Mouse (Mus musculus) hindbrain, postnatal 0 days (tissue): ENCODE results near the gene Gm340. TPM values are rescaled to one million over a fixed set of nuclear protein-coding genes. Genes with fewer than 3 reads are reported as not detected.

Experiments used
- ATAC-seq: fragments of 200-750 bp; cut with Nextera tagmentation; 2 replicates; pipeline ENCODE4 v1.8.0; 2017; ENCODE audit warnings: mild to moderate bottlenecking, moderate TSS enrichment, moderate library complexity
- DNase-seq: peaks from one replicate; pipeline ENCODE4 v3.0.0-alpha.2; 2015; ENCODE audit warnings: low spot score
- H3K27ac ChIP-seq: fragments of 300-500 bp; sonication (generic); 2 replicates; pipeline ENCODE4 v1.5.1; 2014; ENCODE audit warnings: mild to moderate bottlenecking
- H3K27me3 ChIP-seq: fragments of 300-500 bp; sonication (generic); 2 replicates; pipeline ENCODE4 v1.6.1; 2014; ENCODE audit warnings: low read length, mixed read lengths; ENCODE audit not compliant: insufficient read depth
- H3K36me3 ChIP-seq: fragments of 300-500 bp; sonication (generic); 2 replicates; pipeline ENCODE4 v1.6.1; 2014; ENCODE audit warnings: low read length, mixed read lengths; ENCODE audit not compliant: insufficient read depth
- H3K4me1 ChIP-seq: fragments of 300-500 bp; sonication (generic); 2 replicates; pipeline ENCODE4 v1.6.1; 2014; ENCODE audit warnings: antibody characterized with exemption, low read length, mixed read lengths; ENCODE audit not compliant: insufficient read depth
- H3K4me2 ChIP-seq: fragments of 300-500 bp; sonication (generic); 2 replicates; pipeline ENCODE4 v1.6.1; 2014; ENCODE audit warnings: low read depth, mild to moderate bottlenecking, low read length, moderate library complexity, mixed read lengths
- H3K4me3 ChIP-seq: fragments of 300-500 bp; sonication (generic); 2 replicates; pipeline ENCODE4 v1.5.1; 2014; ENCODE audit warnings: low read length
- H3K9ac ChIP-seq: fragments of 300-500 bp; sonication (generic); replicated peaks from 2 replicates; pipeline ENCODE4 v1.6.1; 2014; ENCODE audit warnings: mild to moderate bottlenecking, low read length, moderate library complexity, mixed read lengths
- H3K9me3 ChIP-seq: fragments of 300-500 bp; sonication (generic); 2 replicates; pipeline ENCODE4 v1.6.1; 2016; ENCODE audit warnings: low read length, mixed read lengths
- CTCF ChIP-seq: IDR thresholded peaks from 2 replicates; pipeline ENCODE4 v1.5.1; 2016; ENCODE audit warnings: antibody characterized with exemption, control low read depth, low read depth
- WGBS: fragments of 180-500 bp; shearing (Covaris S2); extraction: QIAGEN DNeasy Blood & Tissue Kit; methylation state at CpG from one replicate; pipeline ENCODE4 v1.1.7; 2014; 5-methylcytosine and 5-hydroxymethylcytosine counted together
- polyA plus RNA-seq: library from polyadenylated mRNA; unstranded; fragments of >200 nt; fragmentation: Nextera tagmentation; extraction: Ambion mirVana; gene quantifications from 2 replicates; pipeline ENCODE4 v1.2.1, GENCODE M21; 2015
- total RNA-seq: library from RNA; depleted of rRNA; stranded (reverse); fragments of >200 nt; gene quantifications from 2 replicates; pipeline ENCODE4 v1.2.3, GENCODE M21; 2014; rRNA removed

Gene Gm340
- 5.7 and 6.4 TPM in 2 replicates for total RNA-seq
- 1.7 TPM in 2 replicates for polyA plus RNA-seq

DNA sequence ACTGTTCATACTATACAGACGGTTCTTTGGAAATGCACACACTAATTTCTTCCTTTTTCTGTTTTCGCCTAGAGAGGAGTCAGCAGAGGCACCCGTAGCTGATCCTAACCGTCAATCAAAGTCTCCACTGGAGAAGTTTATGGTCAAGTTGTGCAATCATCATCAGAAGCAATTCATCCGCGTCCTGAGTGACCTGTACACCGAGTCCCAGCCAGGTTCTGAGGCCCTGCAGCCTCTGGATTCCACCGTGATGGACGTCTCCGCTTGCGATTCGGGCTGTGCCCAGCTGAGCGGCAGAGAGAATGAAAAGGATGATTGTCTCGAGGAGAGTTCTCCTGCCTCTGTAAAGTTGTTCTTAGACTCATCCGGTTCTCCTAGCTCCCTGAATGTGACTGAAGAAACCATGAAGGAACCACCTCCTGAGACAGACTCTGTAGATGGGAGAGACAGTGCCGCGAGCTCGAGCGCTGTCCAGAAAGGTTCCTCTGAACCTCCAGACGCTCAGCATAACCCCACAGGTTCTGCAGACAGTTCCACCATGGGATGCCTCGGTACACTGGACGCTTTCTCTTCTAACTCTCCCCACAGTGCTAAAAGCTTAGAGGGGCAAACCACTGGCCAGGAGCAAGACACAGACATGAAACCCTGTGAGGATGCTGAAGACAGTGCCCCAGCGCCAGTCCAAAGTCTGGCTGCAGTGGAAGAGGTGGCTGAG lies at the start of gene Gm340:
TSS of gene Gm340 (plus strand) at position 665 of the 715 bp plus-strand sequence.
- WGBS, result 94% methylated on average over 23 of the region's 23 CpGs
- Histone ChIP-seq H3K36me3 (peaks cover 40% of the 10 kb centered on the region), H3K27me3 (no peaks in the 10 kb centered on the region), H3K4me3 (no peak within 1 kb of the TSS), H3K9ac (no peak within 1 kb of the TSS), H3K4me2 (no peak within 1 kb of the TSS), H3K27ac (no peak within 1 kb of the TSS), H3K9me3 (no peaks in the 10 kb centered on the region), H3K4me1 (no peaks in the 10 kb centered on the region)
- TF ChIP-seq CTCF, result no peak
- ATAC-seq (no peak), DNase-seq (no peak)

DNA sequence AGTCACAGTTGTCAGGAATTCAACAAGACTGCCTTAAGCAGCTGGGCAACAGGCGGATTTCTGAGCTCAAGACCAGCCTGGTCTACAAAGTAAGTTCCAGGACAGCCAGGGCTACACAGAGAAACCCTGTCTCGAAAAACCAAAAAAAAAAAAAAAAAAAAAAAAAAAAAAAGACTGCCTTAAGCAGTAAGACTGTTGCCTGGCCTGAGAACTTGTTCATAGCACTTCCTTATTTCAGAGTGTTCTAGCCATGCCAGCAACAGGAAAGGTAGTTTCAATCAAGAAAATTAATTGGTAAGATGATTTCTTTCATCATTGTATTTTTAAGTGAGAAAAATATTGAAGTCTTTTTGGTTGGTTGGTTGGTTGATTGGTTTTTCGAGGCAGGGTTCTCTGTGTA lies 48.1 kb upstream of the Gm340 start:
- Histone ChIP-seq H3K27ac (no peak overlapping the region), H3K9ac (no peak overlapping the region), H3K4me3 (no peak overlapping the region), H3K9me3 (no peaks in the 10 kb centered on the region), H3K36me3 (no peaks in the 10 kb centered on the region), H3K27me3 (no peaks in the 10 kb centered on the region), H3K4me1 (no peaks in the 10 kb centered on the region), H3K4me2 (no peak overlapping the region)
- ATAC-seq, result no peak
- no peak for DNase-seq
- 94% methylated on average over 3 of the region's 3 CpGs for WGBS
- no peak for TF ChIP-seq CTCF

DNA sequence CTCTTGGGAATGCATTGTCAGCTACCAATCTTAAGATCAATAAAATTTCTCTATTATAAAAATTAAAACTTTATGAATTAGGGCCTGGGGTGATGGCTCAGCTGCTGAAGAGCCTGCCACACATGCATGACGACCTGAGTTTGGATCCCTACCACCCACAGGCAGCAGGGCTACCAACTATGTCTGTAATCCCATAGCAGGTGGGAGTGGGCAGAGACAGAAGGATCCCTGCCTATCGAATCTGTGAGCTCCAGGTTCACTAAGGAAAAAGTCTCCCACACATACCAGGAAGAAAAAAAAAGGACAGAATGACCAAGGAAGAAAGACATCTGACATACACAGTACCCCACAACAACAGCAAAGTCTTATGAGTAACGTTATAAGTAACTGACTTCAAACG lies 25.2 kb upstream of the Gm340 start:
- Histone ChIP-seq H3K27me3 (no peaks in the 10 kb centered on the region), H3K9me3 (no peaks in the 10 kb centered on the region), H3K4me2 (no peak overlapping the region), H3K9ac (no peak overlapping the region), H3K4me1 (no peaks in the 10 kb centered on the region), H3K36me3 (peaks cover 5% of the 10 kb centered on the region; the same call in 1 of the 2 replicates), H3K27ac (no peak overlapping the region), H3K4me3 (no peak overlapping the region)
- 86% methylated on average over 4 of the region's 4 CpGs for WGBS
- DNase-seq, result no peak
- TF ChIP-seq CTCF, result no peak
- no peak for ATAC-seq

DNA sequence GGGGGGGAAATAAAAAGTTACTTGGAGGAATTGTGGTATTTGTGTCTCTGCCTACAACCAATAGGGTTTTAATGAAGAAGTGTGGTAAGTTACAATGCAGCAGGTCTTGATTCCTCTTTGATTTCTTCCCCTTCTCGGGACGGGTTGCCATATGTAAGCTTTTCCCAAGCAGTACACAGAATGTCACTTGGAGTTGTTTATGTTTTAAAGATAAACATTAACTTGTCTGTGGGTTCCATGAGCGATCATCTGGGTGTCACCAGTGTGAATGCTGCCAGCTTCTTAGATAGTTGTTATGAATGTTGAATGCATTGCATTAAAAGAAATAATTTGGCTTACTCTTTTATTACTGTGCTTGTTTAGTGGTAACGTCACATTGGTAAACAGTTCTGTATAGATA lies 24.7 kb upstream of the Gm340 start:
- H3K9me3 ChIP-seq, result no peaks in the 10 kb centered on the region
- H3K27ac ChIP-seq, result no peak overlapping the region
- DNase-seq, result no peak
- no peak overlapping the region for H3K4me3 ChIP-seq
- WGBS, result 93% methylated on average over 4 of the region's 4 CpGs
- H3K9ac ChIP-seq, result no peak overlapping the region
- no peak for TF ChIP-seq CTCF
- no peaks in the 10 kb centered on the region for H3K4me1 ChIP-seq
- H3K4me2 ChIP-seq, result no peak overlapping the region
- peaks cover 5% of the 10 kb centered on the region; the same call in 1 of the 2 replicates for H3K36me3 ChIP-seq
- no peaks in the 10 kb centered on the region for H3K27me3 ChIP-seq
- ATAC-seq, result no peak

DNA sequence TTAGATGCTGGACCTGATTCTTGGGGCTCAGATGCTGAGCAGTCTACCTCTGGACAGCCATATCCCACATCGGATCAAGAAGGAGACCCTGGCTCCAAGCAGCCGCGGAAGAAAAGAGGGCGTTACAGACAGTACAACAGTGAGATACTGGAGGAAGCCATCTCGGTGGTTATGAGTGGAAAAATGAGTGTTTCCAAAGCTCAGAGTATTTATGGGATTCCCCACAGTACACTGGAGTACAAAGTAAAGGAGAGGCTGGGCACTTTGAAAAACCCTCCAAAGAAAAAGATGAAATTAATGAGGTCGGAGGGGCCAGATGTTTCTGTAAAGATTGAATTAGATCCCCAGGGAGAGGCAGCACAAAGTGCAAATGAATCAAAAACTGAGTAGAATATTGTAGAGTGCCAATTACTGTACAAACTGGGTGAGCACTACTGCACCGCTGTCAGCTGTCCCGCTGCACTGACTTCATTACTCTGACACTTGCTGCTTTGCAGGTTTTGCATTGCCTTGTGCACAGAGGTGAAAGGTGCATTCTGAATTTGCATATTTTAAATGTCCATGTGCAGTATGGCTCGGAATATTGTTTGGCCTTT lies 23.2 kb upstream of the Gm340 start:
- H3K9ac ChIP-seq, result no peak overlapping the region
- H3K4me1 ChIP-seq, result no peaks in the 10 kb centered on the region
- no peak for TF ChIP-seq CTCF
- H3K4me3 ChIP-seq, result no peak overlapping the region
- WGBS, result 76% methylated on average over 9 of the region's 9 CpGs
- H3K27ac ChIP-seq, result no peak overlapping the region
- DNase-seq, result peak; percentile 5
- no peaks in the 10 kb centered on the region for H3K9me3 ChIP-seq
- H3K4me2 ChIP-seq, result no peak overlapping the region
- no peaks in the 10 kb centered on the region for H3K27me3 ChIP-seq
- peaks cover 5% of the 10 kb centered on the region; the same call in 1 of the 2 replicates for H3K36me3 ChIP-seq
- no peak for ATAC-seq

DNA sequence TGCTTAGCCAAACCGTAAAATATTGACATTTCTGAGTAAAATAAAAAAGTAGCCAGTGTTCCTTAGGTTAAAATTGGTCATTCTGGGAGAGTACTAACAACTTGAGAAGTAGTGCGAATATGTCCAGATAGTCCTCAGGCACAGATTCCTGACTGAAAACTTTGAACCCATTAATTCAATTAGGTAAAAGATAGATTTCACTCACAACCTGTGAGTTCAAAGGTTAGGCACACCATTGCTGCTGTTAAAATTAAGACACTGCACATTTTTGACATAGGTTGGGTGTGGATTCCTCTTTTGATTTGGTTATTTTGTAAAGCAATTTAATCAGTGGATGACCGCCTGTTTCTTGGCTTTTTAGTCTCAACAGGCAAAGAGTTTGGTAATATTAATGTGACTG lies 21.3 kb upstream of the Gm340 start:
- TF ChIP-seq CTCF, result no peak
- 95% methylated on average over 3 of the region's 3 CpGs for WGBS
- Histone ChIP-seq H3K4me3 (no peak overlapping the region), H3K27me3 (no peaks in the 10 kb centered on the region), H3K9ac (no peak overlapping the region), H3K4me2 (no peak overlapping the region), H3K27ac (no peak overlapping the region), H3K4me1 (no peaks in the 10 kb centered on the region), H3K36me3 (peaks cover under 1% of the 10 kb centered on the region; the same call in 1 of the 2 replicates), H3K9me3 (no peaks in the 10 kb centered on the region)
- DNase-seq (no peak), ATAC-seq (no peak)

DNA sequence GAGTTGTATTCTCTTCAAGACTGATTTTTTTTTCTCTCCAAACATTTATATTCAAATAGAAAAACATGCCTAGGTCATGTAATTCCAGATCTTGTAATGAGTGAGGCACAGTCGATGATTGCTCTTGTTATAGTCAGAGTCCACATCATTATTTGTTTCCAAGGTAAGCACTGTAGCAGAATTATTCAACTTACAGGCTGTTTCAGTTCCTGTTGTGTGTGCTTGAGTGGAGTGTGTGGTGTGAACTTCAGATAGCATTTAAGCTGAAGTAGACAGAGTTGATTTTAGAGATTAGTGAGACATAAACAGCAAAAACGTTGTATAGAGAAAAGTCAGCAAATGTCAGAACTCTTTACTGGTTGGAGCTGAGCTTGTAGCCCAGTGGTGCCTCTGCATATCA lies 13.4 kb upstream of the Gm340 start:
- Histone ChIP-seq H3K27ac (no peak overlapping the region), H3K9ac (no peak overlapping the region), H3K36me3 (no peaks in the 10 kb centered on the region), H3K9me3 (no peaks in the 10 kb centered on the region), H3K4me2 (no peak overlapping the region), H3K27me3 (no peaks in the 10 kb centered on the region), H3K4me3 (no peak overlapping the region), H3K4me1 (no peaks in the 10 kb centered on the region)
- WGBS, result 74% methylated on average over 2 of the region's 2 CpGs
- no peak for ATAC-seq
- no peak for DNase-seq
- no peak for TF ChIP-seq CTCF
